Mouse (Mus musculus) ovary, postnatal 10 days (tissue): ENCODE data around the gene Nkiras2.
"Not testable (repeated sequence)": the region's sequence is repeated elsewhere in the genome, so short reads cannot be mapped to it uniquely, and the experiment has no call there.

Source experiments
- DNase-seq: peaks from one replicate; pipeline ENCODE4 v3.0.0; 2022; ENCODE audit warnings: low spot score

Gene Nkiras2

GRCm38 (mm10) chr11:100634530-100634929 is 15.5 kb downstream of the Nkiras2 start:
- no peak for DNase-seq

GRCm38 (mm10) chr11:100640159-100640906 is 21.3 kb downstream of the Nkiras2 start:
- DNase-seq: no peak

GRCm38 (mm10) chr11:100643612-100644575 is 24.9 kb downstream of the Nkiras2 start:
- DNase-seq: no peak

- DNase-seq: no peak
Observed at GRCm38 (mm10) chr11:100646265-100646664, 27.2 kb downstream of the Nkiras2 start.

- no peak for DNase-seq
Observed at GRCm38 (mm10) chr11:100648405-100648804, 29.4 kb downstream of the Nkiras2 start.

GRCm38 (mm10) chr11:100651205-100651604 is 32.2 kb downstream of the Nkiras2 start:
- no peak for DNase-seq

GRCm38 (mm10) chr11:100651748-100652147 is 32.7 kb downstream of the Nkiras2 start:
- DNase-seq: no peak

- not testable (repeated sequence) for DNase-seq
Observed at GRCm38 (mm10) chr11:100655589-100655988, 36.5 kb downstream of the Nkiras2 start.

GRCm38 (mm10) chr11:100656458-100656857 is 37.4 kb downstream of the Nkiras2 start:
- no peak for DNase-seq

- DNase-seq: no peak
Observed at GRCm38 (mm10) chr11:100659806-100660205, 40.8 kb downstream of the Nkiras2 start.

GRCm38 (mm10) chr11:100671049-100671448 is 52.0 kb downstream of the Nkiras2 start:
- DNase-seq: no peak

- DNase-seq: no peak
Observed at GRCm38 (mm10) chr11:100671956-100672355, 52.9 kb downstream of the Nkiras2 start.

- DNase-seq: peak; percentile 30
Observed at GRCm38 (mm10) chr11:100673169-100673568, 54.1 kb downstream of the Nkiras2 start.
